12 mouse cellular contexts compared by ENCODE assay signal in genomic region chr5:151412666-151413463, GRCm38 (mm10). TPM values are rescaled to one million over a fixed set of nuclear protein-coding genes. Genes with fewer than 3 reads are reported as not detected.
DNase-seq lines count a peak whose midpoint lies in the region; ATAC-seq and TF ChIP-seq lines count a peak whose summit lies in the region.
"Had no signal": no experiment of that assay in that cellular context is flagged by ENCODE, and none has a peak within 500 bp of the region (broad histone marks: within the 10 kb centered on the region; RNA-seq: fewer than 3 reads in every experiment).

No protein-coding gene starts in this region.

- ATAC-seq in heart, embryonic 12.5 days (ENCODE audit: insufficient number of reproducible peaks, low FRiP score), result peak; percentile 63
- ATAC-seq in lung, postnatal 0 days, result peak; percentile 38
- ATAC-seq in Patski, result peak; percentile 4
- ATAC-seq in liver, embryonic 15.5 days (ENCODE audit: insufficient read depth), result peak; percentile 35
- ATAC-seq: forebrain, embryonic 13.5 days had no signal

- H3K27me3 ChIP-seq in heart, embryonic 12.5 days (replicated peaks), result no peaks in the 10 kb centered on the region
- no peaks in the 10 kb centered on the region for H3K27me3 ChIP-seq in lung, postnatal 0 days (replicated peaks; ENCODE audit: insufficient read depth, low read length)
- no peaks in the 10 kb centered on the region for H3K27me3 ChIP-seq in Patski
- H3K27me3 ChIP-seq in liver, embryonic 15.5 days, result no peaks in the 10 kb centered on the region

- no peak for DNase-seq in heart, postnatal 36 days
- DNase-seq in lung, postnatal 0 days (ENCODE audit: low spot score), result peak; percentile 47
- no peak for DNase-seq in lung, postnatal 14 days
- no peak for DNase-seq in Patski (ENCODE audit: low read depth, low spot score)
- DNase-seq in adrenal gland, adult 18-20 months (ENCODE audit: low spot score in 2 of 2), result no peak
- DNase-seq in thymus, postnatal 10 days (ENCODE audit: low spot score in 2 of 2), result no peak
- DNase-seq: cerebellum, adult 2 months had no signal

- TF ChIP-seq EP300 in lung, postnatal 0 days (IDR thresholded peaks at IDR 0.05), result no peak

- 43% methylated on average over 11 of the region's 11 CpGs for WGBS in heart, embryonic 12.5 days
- WGBS in lung, postnatal 0 days, result 22% methylated on average over 11 of the region's 11 CpGs
- WGBS in liver, embryonic 15.5 days (ENCODE audit: insufficient replicate concordance), result 24% methylated on average over 11 of the region's 11 CpGs

- POLR2A ChIA-PET in Patski (lab: Charles Lee), result no interaction called here

- intact Hi-C loops in heart, postnatal 36 days (cut with DNase I), result no loop called here

- CTCF ChIA-PET in Patski (lab: Charles Lee), result interaction anchor here (1.2 kb wide), 1 partner anchor 44 kb away, joined by 3 read pairs; no protein-coding TSS in a partner anchor

- H3K9me3 ChIP-seq in heart, embryonic 12.5 days (replicated peaks), result no peaks in the 10 kb centered on the region
- H3K9me3 ChIP-seq in lung, postnatal 0 days (ENCODE audit: low read length), result no peaks in the 10 kb centered on the region
- no peaks in the 10 kb centered on the region for H3K9me3 ChIP-seq in liver, embryonic 15.5 days (replicated peaks)
- H3K9me3 ChIP-seq: forebrain, embryonic 13.5 days had no signal

- H3K4me3 ChIP-seq in heart, embryonic 12.5 days, result no peak overlapping the region
- H3K4me3 ChIP-seq in lung, postnatal 0 days (ENCODE audit: low read depth, low read length), result no peak overlapping the region
- no peak overlapping the region for H3K4me3 ChIP-seq in liver, embryonic 15.5 days (replicated peaks)
- H3K4me3 ChIP-seq: forebrain, embryonic 13.5 days had no signal

- in situ Hi-C loops in Patski (cut with MboI; ENCODE audit: low pct_unique_long_range_greater_than_20kb), result no loop called here

- H3K9ac ChIP-seq in heart, embryonic 12.5 days, result no peak overlapping the region
- no peak overlapping the region for H3K9ac ChIP-seq in lung, postnatal 0 days (replicated peaks; ENCODE audit: low read depth)
- no peak overlapping the region for H3K9ac ChIP-seq in liver, embryonic 15.5 days
- H3K9ac ChIP-seq: forebrain, embryonic 13.5 days had no signal

- H3K4me1 ChIP-seq in heart, embryonic 12.5 days (replicated peaks), result peaks cover 16% of the 10 kb centered on the region
- H3K4me1 ChIP-seq in lung, postnatal 0 days (ENCODE audit: insufficient read depth, low read depth, low read length), result no peaks in the 10 kb centered on the region; the same call in 1 of the 2 replicates
- H3K4me1 ChIP-seq in liver, embryonic 15.5 days (replicated peaks), result peaks cover 47% of the 10 kb centered on the region

- H3K27ac ChIP-seq in heart, embryonic 12.5 days (ENCODE audit: poor library complexity, severe bottlenecking), result no peak overlapping the region
- H3K27ac ChIP-seq in lung, postnatal 0 days (ENCODE audit: low read length), result 0 out of 2 replicates have a peak overlapping the region, but pooled peaks have one; percentile 22
- peak overlapping the region; percentile 63 for H3K27ac ChIP-seq in liver, embryonic 15.5 days (replicated peaks)
- H3K27ac ChIP-seq: forebrain, embryonic 13.5 days had no signal

- peak; percentile 20; the same call in 1 of the 2 replicates for TF ChIP-seq CTCF in lung, postnatal 0 days (IDR thresholded peaks at IDR 0.05)
- TF ChIP-seq CTCF in Patski (IDR thresholded peaks at IDR 0.05), result no peak

- H3K36me3 ChIP-seq in heart, embryonic 12.5 days, result no peaks in the 10 kb centered on the region
- no peaks in the 10 kb centered on the region for H3K36me3 ChIP-seq in lung, postnatal 0 days (ENCODE audit: insufficient read depth, low read length)
- no peaks in the 10 kb centered on the region for H3K36me3 ChIP-seq in liver, embryonic 15.5 days (replicated peaks)

- peak overlapping the region; percentile 26; the same call in 1 of the 2 replicates for H3K4me2 ChIP-seq in heart, embryonic 12.5 days
- H3K4me2 ChIP-seq in lung, postnatal 0 days (replicated peaks; ENCODE audit: low read depth, low read length), result no peak overlapping the region; the same call in 1 of the 2 replicates
- H3K4me2 ChIP-seq in liver, embryonic 15.5 days, result peak overlapping the region; percentile 40
- H3K4me2 ChIP-seq: forebrain, embryonic 13.5 days had no signal

RNA-seq across cellular contexts. Expression of gene Gm42906, which starts 15.1 kb away (rescaled TPM):
- polyA plus RNA-seq in heart, embryonic 12.5 days (2016; fragmentation: Nextera tagmentation; extraction: Ambion mirVana), result not detected in 2 replicates
- 1 to 10 TPM; 2.8 to 4.4 TPM for total RNA-seq in heart, postnatal 36 days (2021)
- 0.66 TPM in 1 of 2 replicates, not detected in the other for polyA plus RNA-seq in lung, postnatal 0 days (2015; fragmentation: Nextera tagmentation; extraction: Ambion mirVana)
- polyA plus RNA-seq in Patski (2021), result not detected
- not detected in 2 replicates for polyA plus RNA-seq in liver, embryonic 15.5 days (2015; fragmentation: Nextera tagmentation; extraction: Ambion mirVana)
- under 1 TPM in 1 of 2 experiments, not detected in 1; 0.93 TPM for total RNA-seq in adrenal gland, adult 18-20 months (2021)
- polyA plus RNA-seq: cerebellum, adult 2 months; forebrain, embryonic 13.5 days; large intestine, adult 2 months; thymus, postnatal 0 days had no signal

Comparison
In these comparisons a context has a peak if more than half of its experiments do, and no peak if none do; other contexts are left out.
1. ATAC-seq: peak in every context shown above with its lines; median percentile 63 in heart, embryonic 12.5 days; 38 in lung, postnatal 0 days; 35 in liver, embryonic 15.5 days; 4 in Patski.